Mouse (Mus musculus): ENCODE measurements at regions not wholly inside any gene's neighbourhood (a gene's known extent, or its start where the extent isn't known, plus 50 kb on each side); places are given as distances from the start of the nearest gene placed in this dataset.

GRCm38 (mm10) chr17:45824977-45825376 is 91.3 kb upstream of the 1600014C23Rik start:
- no peak overlapping the region for H3K4me3 ChIP-seq (ENCODE audit: insufficient read depth, poor library complexity, severe bottlenecking)
- TF ChIP-seq FOSL1 (IDR thresholded peaks at IDR 0.05; ENCODE audit: insufficient read depth, low read length, poor library complexity, severe bottlenecking) (no peak), CEBPB (IDR thresholded peaks at IDR 0.05; ENCODE audit: low read depth) (no peak), MYOG (IDR thresholded peaks at IDR 0.05; ENCODE audit: control insufficient read depth, extremely low read depth, insufficient read length) (no peak), USF1 (IDR thresholded peaks at IDR 0.05; ENCODE audit: low read depth) (no peak), MAX (IDR thresholded peaks at IDR 0.05) (no peak)
- no peaks in the 10 kb centered on the region for H3K79me2 ChIP-seq (ENCODE audit: control insufficient read depth, insufficient read depth)
- H3ac ChIP-seq (ENCODE audit: control insufficient read depth, insufficient read length, low read depth), result no peak overlapping the region
- H3K36me3 ChIP-seq (ENCODE audit: control insufficient read depth, insufficient read depth), result no peaks in the 10 kb centered on the region
- no peaks in the 10 kb centered on the region for H3K79me3 ChIP-seq (ENCODE audit: low read depth)
- H3K27me3 ChIP-seq (ENCODE audit: control insufficient read depth, insufficient read depth, insufficient read length), result no peaks in the 10 kb centered on the region

DNA sequence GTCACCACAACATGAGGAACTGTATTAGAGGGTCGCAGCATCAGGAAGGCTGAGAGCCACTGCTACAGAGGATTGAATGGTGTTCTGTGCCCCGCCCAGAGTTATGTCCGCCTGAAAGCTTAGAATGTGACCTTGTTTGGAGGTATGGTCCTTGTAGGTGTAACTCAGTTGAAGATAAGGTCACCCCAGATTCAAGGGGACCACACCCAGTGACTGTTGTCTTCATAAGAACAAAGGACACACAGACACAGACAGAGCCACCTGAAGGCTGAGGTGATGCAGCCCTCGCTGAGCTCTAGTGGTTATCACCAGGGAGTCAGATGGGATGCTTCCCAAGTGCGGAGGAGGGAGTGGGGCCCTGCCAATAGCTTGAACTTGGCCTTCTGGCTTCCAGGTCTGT is 89.9 kb upstream of the 1600014C23Rik start:
- H3K36me3 ChIP-seq (ENCODE audit: control insufficient read depth, insufficient read depth), result no peaks in the 10 kb centered on the region
- H3K4me3 ChIP-seq (ENCODE audit: insufficient read depth, poor library complexity, severe bottlenecking), result no peak overlapping the region
- no peak overlapping the region for H3ac ChIP-seq (ENCODE audit: control insufficient read depth, insufficient read length, low read depth)
- no peaks in the 10 kb centered on the region for H3K79me3 ChIP-seq (ENCODE audit: low read depth)
- no peaks in the 10 kb centered on the region for H3K27me3 ChIP-seq (ENCODE audit: control insufficient read depth, insufficient read depth, insufficient read length)
- TF ChIP-seq MAX (IDR thresholded peaks at IDR 0.05), result no peak
- TF ChIP-seq USF1 (IDR thresholded peaks at IDR 0.05; ENCODE audit: low read depth), result no peak
- no peak for TF ChIP-seq MYOG (IDR thresholded peaks at IDR 0.05; ENCODE audit: control insufficient read depth, extremely low read depth, insufficient read length)
- no peak for TF ChIP-seq CEBPB (IDR thresholded peaks at IDR 0.05; ENCODE audit: low read depth)
- no peak for TF ChIP-seq MYOD1 (IDR thresholded peaks at IDR 0.05; ENCODE audit: control insufficient read depth, insufficient read length, low read depth)
- no peak for TF ChIP-seq FOSL1 (IDR thresholded peaks at IDR 0.05; ENCODE audit: insufficient read depth, low read length, poor library complexity, severe bottlenecking)
- TF ChIP-seq CTCF (IDR thresholded peaks at IDR 0.05; ENCODE audit: control insufficient read depth, insufficient read depth, insufficient read length), result no peak
- no peaks in the 10 kb centered on the region for H3K79me2 ChIP-seq (ENCODE audit: control insufficient read depth, insufficient read depth)

DNA sequence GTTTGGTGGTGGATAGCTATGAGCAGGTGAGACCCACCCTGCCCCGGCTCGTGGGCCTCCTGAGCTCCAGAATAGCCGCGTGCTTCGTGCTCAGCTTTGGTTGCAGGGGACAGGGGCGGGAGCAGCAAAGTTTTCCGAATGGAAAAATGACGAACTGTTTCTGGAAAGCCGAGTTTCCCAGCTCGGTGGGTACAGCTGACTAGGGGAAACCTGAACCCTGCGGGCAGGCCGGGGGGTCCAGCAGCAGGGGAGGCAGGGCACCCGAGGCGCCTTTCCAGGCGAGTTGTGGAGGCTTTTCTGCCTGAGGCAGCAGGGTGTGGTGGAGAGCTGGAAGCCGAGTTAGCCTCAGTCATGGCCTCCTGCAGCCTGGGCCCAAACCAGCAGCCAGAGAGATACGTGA is 88.8 kb upstream of the 1600014C23Rik start:
- H3K27me3 ChIP-seq (ENCODE audit: control insufficient read depth, insufficient read depth, insufficient read length), result no peaks in the 10 kb centered on the region
- no peak overlapping the region for H3ac ChIP-seq (ENCODE audit: control insufficient read depth, insufficient read length, low read depth)
- H3K4me3 ChIP-seq (ENCODE audit: insufficient read depth, poor library complexity, severe bottlenecking), result no peak overlapping the region

DNA sequence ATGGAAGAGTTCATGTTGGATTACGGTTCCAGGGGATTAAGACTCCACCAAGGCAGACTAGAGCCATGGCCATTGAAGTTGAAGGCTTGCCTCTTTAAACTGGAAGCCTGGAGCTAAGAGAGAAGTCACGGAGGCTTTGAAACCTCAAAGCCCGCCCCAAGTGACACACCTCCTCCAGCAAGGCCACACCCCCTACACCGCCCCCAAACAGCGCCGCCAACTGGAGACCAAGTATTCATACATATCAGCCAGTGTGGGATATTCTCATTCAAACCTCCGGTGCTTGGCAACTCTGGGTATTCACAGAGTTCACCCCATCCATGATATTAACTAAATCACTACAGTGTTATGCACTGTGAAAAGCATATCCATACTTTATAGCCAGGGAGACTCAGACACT is 87.7 kb upstream of the 1600014C23Rik start:
- no peak overlapping the region for H3ac ChIP-seq (ENCODE audit: control insufficient read depth, insufficient read length, low read depth)
- no peaks in the 10 kb centered on the region for H3K27me3 ChIP-seq (ENCODE audit: control insufficient read depth, insufficient read depth, insufficient read length)
- H3K79me2 ChIP-seq (ENCODE audit: control insufficient read depth, insufficient read depth), result no peaks in the 10 kb centered on the region
- H3K4me3 ChIP-seq (ENCODE audit: insufficient read depth, poor library complexity, severe bottlenecking), result no peak overlapping the region
- no peaks in the 10 kb centered on the region for H3K36me3 ChIP-seq (ENCODE audit: control insufficient read depth, insufficient read depth)
- TF ChIP-seq MAX (IDR thresholded peaks at IDR 0.05), result no peak
- TF ChIP-seq MYOG (IDR thresholded peaks at IDR 0.05; ENCODE audit: control insufficient read depth, extremely low read depth, insufficient read length), result no peak
- no peak for TF ChIP-seq FOSL1 (IDR thresholded peaks at IDR 0.05; ENCODE audit: insufficient read depth, low read length, poor library complexity, severe bottlenecking)
- no peak for TF ChIP-seq CEBPB (IDR thresholded peaks at IDR 0.05; ENCODE audit: low read depth)
- TF ChIP-seq MYOD1 (IDR thresholded peaks at IDR 0.05; ENCODE audit: control insufficient read depth, insufficient read length, low read depth), result no peak
- TF ChIP-seq CTCF (IDR thresholded peaks at IDR 0.05; ENCODE audit: control insufficient read depth, insufficient read depth, insufficient read length), result no peak
- no peak for TF ChIP-seq USF1 (IDR thresholded peaks at IDR 0.05; ENCODE audit: low read depth)
- H3K79me3 ChIP-seq (ENCODE audit: low read depth), result no peaks in the 10 kb centered on the region

More for the DNA sequence above, 88.8 kb upstream of the 1600014C23Rik start:
- no peaks in the 10 kb centered on the region for H3K79me3 ChIP-seq (ENCODE audit: low read depth)
- H3K36me3 ChIP-seq (ENCODE audit: control insufficient read depth, insufficient read depth), result no peaks in the 10 kb centered on the region
- TF ChIP-seq MAX (IDR thresholded peaks at IDR 0.05) (no peak), CEBPB (IDR thresholded peaks at IDR 0.05; ENCODE audit: low read depth) (no peak), USF1 (IDR thresholded peaks at IDR 0.05; ENCODE audit: low read depth) (no peak), MYOG (IDR thresholded peaks at IDR 0.05; ENCODE audit: control insufficient read depth, extremely low read depth, insufficient read length) (no peak), CTCF (IDR thresholded peaks at IDR 0.05; ENCODE audit: control insufficient read depth, insufficient read depth, insufficient read length) (no peak), FOSL1 (IDR thresholded peaks at IDR 0.05; ENCODE audit: insufficient read depth, low read length, poor library complexity, severe bottlenecking) (no peak), MYOD1 (IDR thresholded peaks at IDR 0.05; ENCODE audit: control insufficient read depth, insufficient read length, low read depth) (no peak)
- H3K79me2 ChIP-seq (ENCODE audit: control insufficient read depth, insufficient read depth), result no peaks in the 10 kb centered on the region

- no peaks in the 10 kb centered on the region for H3K27me3 ChIP-seq (ENCODE audit: control insufficient read depth, insufficient read depth, insufficient read length)
- no peak for TF ChIP-seq CTCF (IDR thresholded peaks at IDR 0.05; ENCODE audit: control insufficient read depth, insufficient read depth, insufficient read length)
- no peak for TF ChIP-seq FOSL1 (IDR thresholded peaks at IDR 0.05; ENCODE audit: insufficient read depth, low read length, poor library complexity, severe bottlenecking)
- no peak for TF ChIP-seq MYOG (IDR thresholded peaks at IDR 0.05; ENCODE audit: control insufficient read depth, extremely low read depth, insufficient read length)
- TF ChIP-seq MAX (IDR thresholded peaks at IDR 0.05), result no peak
- no peak for TF ChIP-seq MYOD1 (IDR thresholded peaks at IDR 0.05; ENCODE audit: control insufficient read depth, insufficient read length, low read depth)
- TF ChIP-seq CEBPB (IDR thresholded peaks at IDR 0.05; ENCODE audit: low read depth), result no peak
- TF ChIP-seq USF1 (IDR thresholded peaks at IDR 0.05; ENCODE audit: low read depth), result no peak
- no peaks in the 10 kb centered on the region for H3K36me3 ChIP-seq (ENCODE audit: control insufficient read depth, insufficient read depth)
- H3ac ChIP-seq (ENCODE audit: control insufficient read depth, insufficient read length, low read depth), result no peak overlapping the region
- no peaks in the 10 kb centered on the region for H3K79me3 ChIP-seq (ENCODE audit: low read depth)
- no peak overlapping the region for H3K4me3 ChIP-seq (ENCODE audit: insufficient read depth, poor library complexity, severe bottlenecking)
- no peaks in the 10 kb centered on the region for H3K79me2 ChIP-seq (ENCODE audit: control insufficient read depth, insufficient read depth)
Measured at GRCm38 (mm10) chr17:45819143-45819542, 85.5 kb upstream of the 1600014C23Rik start.

- Histone ChIP-seq H3K79me3 (ENCODE audit: low read depth) (no peaks in the 10 kb centered on the region), H3ac (ENCODE audit: control insufficient read depth, insufficient read length, low read depth) (no peak overlapping the region), H3K27me3 (ENCODE audit: control insufficient read depth, insufficient read depth, insufficient read length) (no peaks in the 10 kb centered on the region), H3K36me3 (ENCODE audit: control insufficient read depth, insufficient read depth) (no peaks in the 10 kb centered on the region), H3K79me2 (ENCODE audit: control insufficient read depth, insufficient read depth) (no peaks in the 10 kb centered on the region), H3K4me3 (ENCODE audit: insufficient read depth, poor library complexity, severe bottlenecking) (no peak overlapping the region)
- TF ChIP-seq FOSL1 (IDR thresholded peaks at IDR 0.05; ENCODE audit: insufficient read depth, low read length, poor library complexity, severe bottlenecking), result no peak
- no peak for TF ChIP-seq MYOD1 (IDR thresholded peaks at IDR 0.05; ENCODE audit: control insufficient read depth, insufficient read length, low read depth)
- no peak for TF ChIP-seq CEBPB (IDR thresholded peaks at IDR 0.05; ENCODE audit: low read depth)
- TF ChIP-seq USF1 (IDR thresholded peaks at IDR 0.05; ENCODE audit: low read depth), result no peak
- TF ChIP-seq MYOG (IDR thresholded peaks at IDR 0.05; ENCODE audit: control insufficient read depth, extremely low read depth, insufficient read length), result no peak
- no peak for TF ChIP-seq MAX (IDR thresholded peaks at IDR 0.05)
- TF ChIP-seq CTCF (IDR thresholded peaks at IDR 0.05; ENCODE audit: control insufficient read depth, insufficient read depth, insufficient read length), result no peak
Measured at GRCm38 (mm10) chr17:45816566-45816965, 82.9 kb upstream of the 1600014C23Rik start.
